Mouse (Mus musculus): Measurements from ENCODE around the gene Tent2.

Gene Tent2

GRCm38 (mm10) chr13:93141184-93141583 is 51.0 kb downstream of the Tent2 start:
- no peak for DNase-seq

- no peak for DNase-seq
These were observed 54.1 kb downstream of the Tent2 start for GRCm38 (mm10) chr13:93138059-93138458.

DNA sequence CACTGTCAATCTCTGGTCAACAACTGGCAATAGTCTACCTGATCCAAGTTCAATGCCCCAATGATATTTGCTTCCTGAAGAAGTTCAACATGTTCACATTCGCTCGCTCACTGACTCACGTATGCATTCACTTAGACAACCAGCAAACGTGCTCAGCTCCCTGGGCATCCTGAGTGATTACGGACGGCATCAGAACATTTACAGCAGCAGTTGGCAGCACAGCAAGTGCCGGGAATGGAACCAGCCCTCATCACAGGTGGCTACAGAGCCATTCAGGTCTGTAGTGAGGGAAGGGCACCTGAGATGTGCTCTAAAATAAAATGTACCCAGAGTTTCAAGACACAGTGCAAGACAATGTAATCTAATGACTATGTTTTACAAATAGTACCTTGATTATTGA is 55.1 kb downstream of the Tent2 start:
- DNase-seq = no peak

GRCm38 (mm10) chr13:93136251-93136650 is 55.9 kb downstream of the Tent2 start:
- DNase-seq = no peak

GRCm38 (mm10) chr13:93135501-93135900 is 56.7 kb downstream of the Tent2 start:
- DNase-seq = no peak

- DNase-seq = no peak
These were observed 61.5 kb downstream of the Tent2 start for GRCm38 (mm10) chr13:93130674-93131073.

- no peak for DNase-seq
These were observed 63.2 kb downstream of the Tent2 start for GRCm38 (mm10) chr13:93128961-93129360.

DNA sequence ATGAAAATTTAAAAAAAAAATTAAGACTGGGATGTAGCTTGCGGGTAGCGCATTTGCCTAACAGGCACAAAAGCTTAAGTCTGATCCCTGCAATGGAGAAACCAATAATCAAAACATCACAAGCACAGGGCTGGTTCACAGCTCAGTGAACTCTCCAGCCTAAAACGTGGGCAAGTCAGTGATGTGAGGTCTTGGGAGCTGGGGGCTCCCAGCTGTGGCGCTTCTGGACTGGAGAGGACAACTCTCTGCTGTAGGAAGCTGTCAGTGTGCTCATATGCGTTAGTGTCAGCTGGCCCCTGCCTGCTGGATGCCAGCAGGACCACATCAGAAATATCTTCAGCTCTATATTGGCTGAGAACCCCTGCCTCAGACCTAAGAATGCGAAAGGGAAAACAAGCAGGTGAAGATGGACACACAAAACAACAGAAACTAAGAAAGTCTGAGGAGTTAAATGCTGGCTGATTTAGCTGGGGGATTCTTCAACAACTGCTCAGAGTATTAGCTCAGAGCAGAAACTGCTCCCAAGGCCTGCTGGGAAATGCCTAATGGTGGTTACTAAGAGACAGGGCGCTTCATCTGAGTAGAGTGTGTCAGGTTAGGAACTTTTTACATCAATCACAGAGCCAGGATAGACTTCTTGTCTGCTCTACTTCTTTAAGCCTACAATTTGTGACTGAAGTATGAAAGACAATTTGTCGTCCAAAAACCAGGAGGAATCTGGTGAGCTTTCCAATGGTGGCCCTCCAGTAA is 63.9 kb downstream of the Tent2 start:
- DNase-seq = no peak

DNA sequence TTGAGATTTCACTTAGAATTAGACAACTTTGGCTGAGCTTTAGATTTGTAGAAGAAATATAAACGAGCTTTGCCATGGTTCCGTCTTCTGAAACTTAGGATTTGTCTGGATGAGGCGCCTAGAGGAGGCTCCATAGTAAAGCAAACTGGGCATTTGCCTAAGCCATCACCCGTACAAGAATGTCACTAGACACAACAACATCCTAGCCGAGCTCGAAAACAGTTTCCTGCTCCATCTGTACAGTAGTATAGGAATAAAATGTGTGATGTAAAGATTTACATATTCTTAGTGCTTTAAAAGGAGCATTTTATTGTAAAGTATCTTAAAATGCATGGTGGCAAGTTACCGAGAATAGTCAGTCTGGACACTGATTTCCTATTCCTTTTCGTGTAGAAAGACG is 69.9 kb downstream of the Tent2 start:
- no peak for DNase-seq

DNA sequence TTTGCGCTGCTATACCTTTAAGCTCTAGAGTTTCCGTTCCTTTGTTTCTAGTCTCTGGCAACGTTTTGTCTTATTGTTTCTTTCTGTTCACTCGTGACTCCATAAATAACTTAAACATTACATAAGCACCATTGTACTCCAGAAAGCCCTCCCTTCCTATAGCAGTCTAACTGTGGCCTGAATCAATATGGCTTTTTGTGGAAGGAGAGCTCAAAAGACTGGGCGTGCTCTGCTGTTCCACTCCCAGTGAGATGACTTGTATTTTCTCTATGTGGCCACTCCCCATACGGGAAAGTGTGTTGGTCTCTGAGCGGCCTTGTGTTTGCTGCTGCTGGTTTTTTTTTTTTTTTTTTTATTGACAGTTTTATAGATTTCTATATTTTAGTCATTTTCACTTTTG is 74.9 kb downstream of the Tent2 start:
- no peak for DNase-seq

DNA sequence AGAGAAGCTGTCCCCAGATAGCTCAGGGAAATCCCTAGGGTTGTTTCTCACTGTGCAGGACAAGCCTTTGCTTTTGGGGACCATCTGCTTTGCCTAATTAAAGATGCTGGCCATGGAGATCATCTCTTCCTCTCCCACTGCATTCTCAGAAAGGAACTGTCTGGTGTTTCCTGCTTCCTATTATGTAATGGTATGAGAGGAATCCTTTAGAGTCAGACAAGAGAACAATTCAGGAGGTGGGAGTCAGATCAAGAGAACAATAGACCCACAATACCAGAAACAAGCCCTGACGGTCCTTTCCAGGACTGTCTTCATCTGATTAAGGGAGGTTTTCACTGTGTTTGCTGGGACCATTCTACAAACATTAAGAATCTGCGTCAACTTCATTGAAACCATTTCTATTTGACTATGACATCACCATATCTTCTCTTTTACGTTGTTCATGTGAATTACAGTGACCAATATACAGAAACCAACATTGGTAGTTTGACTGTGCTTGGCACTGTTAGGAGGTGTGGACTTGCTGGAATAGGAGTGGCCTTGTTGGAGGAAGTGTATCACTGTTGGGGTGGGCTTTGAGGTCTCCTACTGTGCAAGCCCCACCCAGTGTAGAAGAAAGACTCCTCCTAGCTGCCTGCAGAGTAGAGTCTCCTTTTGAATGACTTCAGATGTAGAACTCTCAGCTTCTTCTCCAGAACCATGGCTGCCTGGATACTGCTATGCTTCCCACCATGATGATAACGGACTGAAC is 89.7 kb downstream of the Tent2 start:
- no peak for DNase-seq

DNA sequence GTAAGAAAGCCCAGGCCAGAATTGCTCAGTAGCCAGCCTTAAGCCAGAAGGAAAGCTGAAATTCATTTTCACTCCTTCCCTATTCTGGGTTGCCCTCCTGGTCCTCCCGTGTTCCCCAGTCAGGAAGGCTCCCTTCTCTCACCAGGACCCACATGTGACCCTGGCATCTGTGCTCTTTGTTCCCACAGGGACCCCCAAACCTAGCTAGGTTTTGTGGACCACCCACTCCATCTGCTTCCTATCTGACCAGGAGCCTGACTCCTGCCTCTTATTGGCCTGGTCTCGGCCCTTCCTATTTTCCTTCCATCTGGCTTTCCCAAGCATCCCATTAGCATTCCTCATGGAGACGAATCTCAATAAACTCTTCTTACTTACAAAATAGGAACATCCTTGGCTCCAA is 93.6 kb downstream of the Tent2 start:
- no peak for DNase-seq

GRCm38 (mm10) chr13:93096643-93097042 is 95.5 kb downstream of the Tent2 start:
- DNase-seq = no peak
